Mouse (Mus musculus) heart, postnatal 36 days (tissue): ENCODE measurements at regions not wholly inside any gene's neighbourhood (a gene's known extent, or its start where the extent isn't known, plus 50 kb on each side); places are given as distances from the start of the nearest gene placed in this dataset.

Experiments
- DNase-seq, 2 experiments: peaks; one replicate each; pipeline ENCODE4 v3.0.0; 2021 to 2022
- intact Hi-C: fragments of 180-260 bp; cut with DNase I; formaldehyde crosslinking; loops from one replicate; pipeline ENCODE4 v1.15.1; 2025

- DNase-seq = no peak
- intact Hi-C loops = no loop called here
These were observed 560.8 kb downstream of the Gm43517 start for GRCm38 (mm10) chr12:49945628-49946220.

DNA sequence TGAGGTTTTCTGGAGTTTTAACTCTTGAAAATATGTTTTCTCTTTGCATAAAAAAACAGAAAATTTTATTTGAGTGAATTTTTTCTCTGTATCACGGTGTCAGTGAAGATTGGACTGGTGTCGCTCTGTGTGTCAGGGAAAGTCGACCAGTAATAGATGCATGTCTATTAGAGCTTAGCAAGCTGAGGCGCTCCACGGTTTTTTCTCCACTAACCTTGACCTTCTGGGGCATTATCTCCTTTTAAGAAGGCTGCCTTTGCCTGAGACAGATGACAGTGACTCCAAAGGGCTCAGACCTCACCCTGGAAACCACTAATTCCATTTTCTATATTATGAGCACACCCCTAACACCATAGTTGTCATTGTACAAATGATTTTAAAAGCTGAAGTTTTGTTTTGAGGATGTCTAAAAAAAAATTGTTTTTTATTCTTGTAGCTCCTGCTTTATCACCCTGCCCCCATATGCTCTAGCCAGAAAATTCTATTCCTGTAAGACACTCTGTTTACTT, 561.8 kb downstream of the Gm43517 start:
- intact Hi-C loops = no loop called here
- no peak for DNase-seq

DNA sequence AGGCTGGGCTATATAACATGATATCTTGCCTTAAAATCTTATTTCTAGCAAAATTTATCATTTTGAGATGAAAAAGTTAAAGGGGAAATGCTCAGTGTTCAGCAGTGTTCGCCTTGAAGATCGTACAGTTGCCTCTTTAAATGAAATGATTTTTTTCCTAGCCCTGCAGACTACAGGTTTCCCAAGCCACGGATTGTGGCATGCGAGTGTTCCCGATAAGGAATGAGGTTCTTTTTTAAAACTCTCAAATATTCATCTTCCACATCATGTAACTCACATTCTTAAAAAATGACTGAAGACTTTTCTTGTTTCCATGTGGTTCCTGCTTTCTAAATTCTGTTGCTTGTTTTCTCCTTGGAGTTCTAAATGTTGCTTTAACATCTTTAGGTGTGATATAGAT, 566.0 kb downstream of the Gm43517 start:
- DNase-seq = no peak
- intact Hi-C loops = loop anchor here (10.0 kb wide), 1 partner anchor 576 kb away; no protein-coding TSS in a partner anchor

- intact Hi-C loops = loop anchor here (10.0 kb wide), 1 partner anchor 577 kb away; no protein-coding TSS in a partner anchor
- no peak for DNase-seq
These were observed 566.8 kb downstream of the Gm43517 start for GRCm38 (mm10) chr12:49951821-49952220.

DNA sequence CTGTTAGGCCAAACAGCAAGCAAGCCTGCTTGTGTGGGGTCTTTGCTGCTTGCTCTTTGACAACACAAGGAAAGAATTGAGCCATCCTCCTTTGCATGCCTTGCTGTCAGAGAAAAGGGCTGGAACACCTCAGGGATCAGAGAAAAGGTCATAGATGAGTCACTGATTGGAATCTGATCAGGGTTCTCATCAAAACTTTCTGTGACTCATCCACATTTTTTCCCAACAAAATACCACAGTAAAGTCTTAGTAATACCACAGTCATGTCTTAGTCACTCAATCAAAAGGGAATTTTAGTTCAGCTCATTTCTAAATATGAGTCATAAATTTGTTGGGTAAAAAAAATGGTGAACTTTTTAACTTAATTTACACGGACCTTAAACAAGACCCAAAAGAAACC, 583.1 kb downstream of the Gm43517 start:
- intact Hi-C loops = no loop called here
- no peak for DNase-seq

- intact Hi-C loops = no loop called here
- DNase-seq = no peak
These were observed 584.6 kb downstream of the Gm43517 start for GRCm38 (mm10) chr12:49969546-49969945.

DNA sequence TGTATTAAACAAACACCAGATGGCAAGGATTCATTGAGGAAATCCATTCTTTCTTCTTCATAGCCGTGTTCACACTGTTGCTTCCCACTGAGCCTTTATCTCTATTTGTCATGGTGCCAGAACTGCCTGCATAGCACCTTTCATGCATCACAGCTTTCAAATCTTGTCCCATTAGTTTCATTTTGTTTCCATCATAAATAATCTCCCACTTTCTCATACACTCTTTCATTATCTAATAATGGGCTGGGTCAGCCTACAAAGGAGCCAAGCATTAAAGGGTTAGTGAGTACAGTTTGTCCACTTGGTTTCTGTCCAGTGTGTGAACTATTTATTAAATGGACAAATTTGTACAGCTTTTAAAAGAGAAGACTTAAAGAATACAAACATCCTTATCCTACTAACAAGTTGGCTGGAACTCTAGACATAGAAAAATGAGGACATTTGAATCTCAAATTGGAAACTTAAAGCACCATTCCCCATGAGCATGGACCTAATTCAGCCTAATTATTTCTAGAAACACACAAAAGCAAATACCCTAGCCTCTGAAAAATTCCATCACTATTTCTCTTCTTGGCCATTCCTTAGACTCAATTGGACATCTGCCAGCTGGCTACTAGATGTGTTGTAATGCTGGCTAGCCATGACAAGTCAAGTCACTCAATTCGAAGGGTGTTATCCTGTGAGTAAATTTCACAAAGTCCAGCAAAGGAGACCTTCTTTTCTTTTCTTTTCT, 589.8 kb downstream of the Gm43517 start:
- no peak for DNase-seq
- intact Hi-C loops = no loop called here

DNA sequence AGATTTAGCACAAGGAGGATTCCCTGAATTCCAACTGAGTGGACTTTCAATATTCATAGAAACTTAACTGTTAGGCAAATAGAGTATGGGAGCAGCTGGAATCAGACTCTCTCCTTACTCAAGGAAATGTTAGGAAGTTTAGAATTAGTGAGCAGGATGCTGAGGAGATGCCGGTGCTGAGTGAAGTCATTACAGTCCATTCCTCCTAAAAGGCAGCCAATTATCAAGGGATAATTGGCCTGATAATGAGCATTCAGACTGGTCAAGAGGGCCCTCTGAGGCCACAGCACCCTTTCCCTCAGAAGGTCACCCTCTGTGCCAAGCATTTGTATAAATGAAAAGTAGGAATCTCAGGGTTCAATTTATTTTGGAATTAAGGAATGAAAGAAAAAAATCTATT, 590.6 kb downstream of the Gm43517 start:
- no peak for DNase-seq
- intact Hi-C loops = no loop called here

DNA sequence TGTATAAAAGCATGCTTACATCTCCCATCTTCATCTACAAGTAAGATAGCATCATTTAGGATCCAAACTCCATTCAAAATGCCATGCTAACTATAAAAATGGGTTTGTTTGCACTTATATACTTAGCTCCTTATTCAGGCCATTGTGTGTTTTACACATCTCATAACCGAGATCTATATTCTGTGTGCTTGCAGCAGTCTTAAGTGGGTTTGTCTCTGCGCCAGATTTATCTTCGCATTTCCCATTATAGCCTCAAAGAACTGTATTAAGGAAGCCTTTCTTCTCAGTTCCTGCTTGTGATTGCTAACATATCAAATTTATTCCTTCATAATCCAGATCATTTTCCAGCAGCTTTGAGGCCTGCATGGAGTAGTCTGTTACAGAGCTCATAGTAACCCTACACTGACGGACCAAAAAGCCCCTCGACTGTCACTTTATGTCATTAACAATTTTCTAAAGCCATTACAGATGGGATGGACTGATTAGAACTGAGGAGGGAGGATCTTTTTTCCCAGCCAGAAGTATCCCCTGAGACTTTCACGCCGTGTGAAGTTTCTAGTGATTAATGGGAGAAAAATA, 607.6 kb downstream of the Gm43517 start:
- intact Hi-C loops = no loop called here

GRCm38 (mm10) chr12:50038808-50039374, 610.0 kb downstream of the Prkd1 start:
- intact Hi-C loops = no loop called here
- no peak for DNase-seq

More for the DNA sequence above, 607.6 kb downstream of the Gm43517 start:
- DNase-seq = no peak

- DNase-seq = no peak
- intact Hi-C loops = no loop called here
These were observed 587.6 kb downstream of the Prkd1 start for GRCm38 (mm10) chr12:50061286-50061685.

GRCm38 (mm10) chr12:50066394-50066793, 582.5 kb downstream of the Prkd1 start:
- intact Hi-C loops = no loop called here
- no peak for DNase-seq

- intact Hi-C loops = no loop called here
- DNase-seq = no peak
These were observed 577.1 kb downstream of the Prkd1 start for GRCm38 (mm10) chr12:50071797-50072196.

DNA sequence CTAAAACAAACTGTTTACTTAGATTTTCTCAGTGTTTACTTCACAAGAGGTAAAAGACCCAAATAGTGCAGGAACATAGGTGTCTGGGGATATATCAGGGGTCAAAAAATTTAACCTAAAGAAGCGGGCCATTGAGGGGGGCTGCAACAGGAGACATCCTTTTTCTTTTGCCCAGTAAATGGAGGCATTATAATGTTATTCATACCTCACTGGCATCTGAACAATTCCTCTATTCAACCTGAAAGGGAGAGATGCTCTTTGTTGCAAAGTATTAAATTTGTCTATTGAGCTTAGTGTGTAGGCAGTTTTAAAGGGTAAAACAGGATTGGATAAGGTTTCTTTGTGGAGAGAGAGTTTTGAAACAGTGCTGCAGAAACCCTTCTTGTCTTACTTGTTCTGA, 576.5 kb downstream of the Prkd1 start:
- DNase-seq = no peak
- intact Hi-C loops = no loop called here

DNA sequence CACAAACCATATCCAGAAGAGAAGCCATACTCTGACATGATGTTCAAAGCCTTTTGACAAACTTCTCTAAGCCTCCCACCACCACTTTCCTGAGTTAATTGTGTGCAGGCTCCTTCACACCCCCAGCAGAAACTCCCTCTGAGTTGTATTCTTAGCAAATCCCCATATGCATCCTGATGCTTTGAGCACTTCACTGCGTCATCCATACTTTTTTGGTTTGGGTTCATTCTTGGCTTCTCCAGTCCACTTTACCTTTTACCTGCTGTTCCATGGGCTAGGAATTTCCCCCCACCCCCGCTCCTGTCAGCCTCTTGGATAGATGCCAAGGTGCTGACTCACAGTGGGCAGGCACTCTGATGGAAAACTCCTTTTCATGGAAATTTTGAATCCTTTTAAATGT, 575.2 kb downstream of the Prkd1 start:
- intact Hi-C loops = no loop called here
- no peak for DNase-seq

- intact Hi-C loops = no loop called here
- DNase-seq = no peak
These were observed 567.7 kb downstream of the Prkd1 start for GRCm38 (mm10) chr12:50081157-50081556.

GRCm38 (mm10) chr12:50081571-50081970, 567.3 kb downstream of the Prkd1 start:
- DNase-seq = no peak
- intact Hi-C loops = no loop called here

- intact Hi-C loops = no loop called here
- no peak for DNase-seq
These were observed 564.4 kb downstream of the Prkd1 start for GRCm38 (mm10) chr12:50084517-50084916.

GRCm38 (mm10) chr12:50111246-50112044, 537.5 kb downstream of the Prkd1 start:
- DNase-seq = no peak
- intact Hi-C loops = no loop called here

GRCm38 (mm10) chr12:50112081-50112491, 536.8 kb downstream of the Prkd1 start:
- DNase-seq = no peak
- intact Hi-C loops = no loop called here

DNA sequence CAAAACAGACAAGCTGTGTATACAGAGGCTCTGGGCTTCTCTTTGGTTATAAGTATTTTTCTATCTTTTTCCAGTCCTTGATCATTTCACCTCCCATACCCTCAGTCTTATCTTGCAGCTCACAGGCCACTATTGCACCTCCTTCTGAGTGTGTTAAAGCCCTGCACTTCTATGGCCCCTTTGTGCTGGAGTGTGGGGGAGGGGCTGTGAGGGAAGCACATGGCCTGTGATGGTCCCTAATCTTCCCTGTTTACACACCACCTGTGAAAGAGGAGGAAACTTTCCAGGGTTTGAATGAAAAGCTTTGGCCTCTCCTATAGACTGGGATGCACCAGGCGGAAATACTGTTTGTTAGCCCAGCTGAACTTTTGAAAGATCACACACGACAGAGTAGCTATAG, 533.0 kb downstream of the Prkd1 start:
- intact Hi-C loops = no loop called here
- no peak for DNase-seq
